Comparison of ENCODE assay signal across 16 mouse cellular contexts in the genomic region with DNA sequence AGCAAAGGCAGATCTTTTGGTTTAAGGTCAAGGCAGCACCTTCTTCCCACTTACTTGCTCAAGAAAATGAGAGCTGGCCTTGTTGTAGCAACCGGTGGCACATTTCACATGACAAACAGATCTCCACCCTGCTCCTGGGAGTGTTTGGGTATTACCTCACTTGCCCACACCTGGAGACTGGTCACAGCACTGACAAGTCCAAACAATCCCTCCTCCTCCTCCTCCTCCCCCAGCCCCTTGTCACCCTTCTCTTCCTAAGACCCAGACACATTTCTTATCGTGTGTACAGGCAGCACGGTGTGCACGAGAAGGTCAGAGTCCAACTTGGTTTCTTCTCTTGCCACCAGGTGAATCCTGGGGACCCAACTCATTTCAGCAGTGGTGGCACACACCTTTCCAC. TPM values are rescaled to one million over a fixed set of nuclear protein-coding genes. Genes with fewer than 3 reads are reported as not detected.
"Had no signal": no experiment of that assay in that cellular context is flagged by ENCODE, and none has a peak within 500 bp of the region (broad histone marks: within the 10 kb centered on the region; RNA-seq: fewer than 3 reads in every experiment).

No protein-coding gene starts in this region.

- ATAC-seq: liver, embryonic 12.5 days; midbrain, embryonic 15.5 days had no signal

- H3K27ac ChIP-seq: kidney, embryonic 15.5 days; limb, embryonic 15.5 days; liver, embryonic 12.5 days; midbrain, embryonic 10.5 days; midbrain, embryonic 15.5 days; neural tube, embryonic 12.5 days had no signal

- H3K9ac ChIP-seq: kidney, embryonic 15.5 days; limb, embryonic 15.5 days; liver, embryonic 12.5 days; midbrain, embryonic 15.5 days; neural tube, embryonic 12.5 days had no signal

- H3K4me2 ChIP-seq: kidney, embryonic 15.5 days; limb, embryonic 15.5 days; liver, embryonic 12.5 days; midbrain, embryonic 15.5 days; neural tube, embryonic 12.5 days had no signal

- H3K4me1 ChIP-seq: kidney, embryonic 15.5 days; liver, embryonic 12.5 days; midbrain, embryonic 10.5 days; midbrain, embryonic 15.5 days; neural tube, embryonic 12.5 days had no signal

- H3K9me3 ChIP-seq: kidney, embryonic 15.5 days; limb, embryonic 15.5 days; liver, embryonic 12.5 days; midbrain, embryonic 10.5 days; midbrain, embryonic 15.5 days; neural tube, embryonic 12.5 days had no signal

- H3K27me3 ChIP-seq: kidney, embryonic 15.5 days; limb, embryonic 15.5 days; liver, embryonic 12.5 days; midbrain, embryonic 15.5 days; neural tube, embryonic 12.5 days had no signal

- H3K4me3 ChIP-seq: kidney, embryonic 15.5 days; limb, embryonic 15.5 days; liver, embryonic 12.5 days; midbrain, embryonic 10.5 days; midbrain, embryonic 15.5 days; neural tube, embryonic 12.5 days had no signal

- DNase-seq: kidney, adult 2 months; kidney, postnatal 25 days; layer of hippocampus, adult 9-11 months; layer of hippocampus, postnatal 36 days; retina, postnatal 1 day; right cerebral cortex, postnatal 4 days; spleen, adult 18-20 months; thymus, adult 2 months; thymus, postnatal 25 days had no signal

RNA-seq across cellular contexts. Expression of a gene that starts 52.6 kb away (rescaled TPM):
- total RNA-seq: monocyte, adult 5-6 weeks had no signal
